Mouse (Mus musculus) heart, adult 2 months (tissue): ENCODE measurements around the gene Sult1a1.

Source experiments
- CTCF ChIP-seq: fragments of 200-600 bp; IDR thresholded peaks from 2 replicates; pipeline ENCODE4 v1.8.1; 2022; ENCODE audit warnings: antibody characterized with exemption, mild to moderate bottlenecking, moderate library complexity
- EP300 ChIP-seq: fragments of 200-500 bp; IDR thresholded peaks from 2 replicates; pipeline ENCODE4 v1.6.1; 2011; ENCODE audit warnings: low read depth, low read length, control low read depth; ENCODE audit not compliant: insufficient read depth
- POLR2A ChIP-seq: fragments of 200-500 bp; IDR thresholded peaks from 2 replicates; pipeline ENCODE4 v1.6.1; 2011; ENCODE audit warnings: mild to moderate bottlenecking, low read depth, low read length, control low read depth; ENCODE audit not compliant: insufficient read depth

GRCm38 (mm10) chr7:126695631-126696207, 19.5 kb upstream of the Sult1a1 start, which contains the start of gene Slx1b:
- TF ChIP-seq POLR2A (peak; percentile 55), CTCF (peak; percentile 93), EP300 (peak; percentile 82; the same call in 1 of the 2 replicates)
